Comparison of ENCODE assay signal across 8 mouse cellular contexts in the genomic region with DNA sequence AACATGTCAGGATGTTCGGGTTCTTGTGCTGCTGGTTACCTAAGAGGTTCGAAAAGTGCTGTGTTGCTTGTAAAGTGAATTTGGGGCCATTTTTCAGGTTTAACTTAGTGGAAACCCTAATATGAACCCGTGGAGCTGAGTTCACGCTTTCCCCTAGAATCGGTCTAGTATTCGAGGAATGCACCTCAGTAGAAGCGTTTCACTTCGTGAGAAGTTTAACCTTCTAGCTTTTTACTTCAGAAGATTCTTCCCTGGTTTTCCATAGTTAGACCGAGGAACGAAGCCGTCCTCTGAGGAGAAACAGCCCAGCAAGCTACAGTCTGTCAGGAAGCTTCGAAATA. TPM values are rescaled to one million over a fixed set of nuclear protein-coding genes. Genes with fewer than 3 reads are reported as not detected.
DNase-seq lines count a peak whose midpoint lies in the region; ATAC-seq and TF ChIP-seq lines count a peak whose summit lies in the region.

No protein-coding gene starts in this region.

- no peak for TF ChIP-seq CTCF in kidney, adult 2 months (conservative IDR thresholded peaks at IDR 0.05; ENCODE audit: insufficient read depth, insufficient read length, low read depth, low read length)
- TF ChIP-seq CTCF in Patski (IDR thresholded peaks at IDR 0.05) = no peak

- POLR2A ChIA-PET in Patski (lab: Charles Lee) = no interaction called here

- H3K36me3 ChIP-seq in kidney, adult 2 months (ENCODE audit: control insufficient read depth, insufficient read depth, low read length) = no peaks in the 10 kb centered on the region
- H3K36me3 ChIP-seq in hindbrain, embryonic 10.5 days = peaks cover 9% of the 10 kb centered on the region
- H3K36me3 ChIP-seq in midbrain, embryonic 11.5 days (ENCODE audit: control insufficient read depth, insufficient read depth, low read length) = peaks cover under 1% of the 10 kb centered on the region; the same call in 1 of the 2 replicates

- DNase-seq in kidney, adult 2 months = no peak
- no peak for DNase-seq in kidney, adult 9 months
- peak; percentile 24 for DNase-seq in Patski (ENCODE audit: low read depth, low spot score)
- DNase-seq in hindbrain, embryonic 10.5 days (ENCODE audit: low spot score) = no peak
- no peak for DNase-seq in midbrain, embryonic 11.5 days (ENCODE audit: low spot score, missing footprints)
- no peak for DNase-seq in embryo, embryonic 10 days (ENCODE audit: low spot score)
- no peak for DNase-seq in layer of hippocampus, adult 9-11 months
- no peak for DNase-seq in T-cell, adult 2 months (ENCODE audit: low spot score)

- no peaks in the 10 kb centered on the region for H3K9me3 ChIP-seq in hindbrain, embryonic 10.5 days
- H3K9me3 ChIP-seq in midbrain, embryonic 11.5 days (ENCODE audit: control insufficient read depth, low read length) = no peaks in the 10 kb centered on the region

- no peak for TF ChIP-seq POLR2A in kidney, adult 2 months (IDR thresholded peaks at IDR 0.05; ENCODE audit: low read depth, low read length)

- peak overlapping the region; percentile 81; the same call in 1 of the 2 replicates for H3K9ac ChIP-seq in midbrain, embryonic 11.5 days (ENCODE audit: low read length)

- in situ Hi-C loops in Patski (cut with MboI; ENCODE audit: low pct_unique_long_range_greater_than_20kb) = no loop called here

- H3K4me3 ChIP-seq in kidney, adult 2 months (ENCODE audit: insufficient read depth, low read depth, low read length) = peak overlapping the region; percentile 35
- H3K4me3 ChIP-seq in hindbrain, embryonic 10.5 days = peak overlapping the region; percentile 83
- peak overlapping the region; percentile 97 for H3K4me3 ChIP-seq in midbrain, embryonic 11.5 days (ENCODE audit: low read depth, low read length)

- no peaks in the 10 kb centered on the region for H3K4me1 ChIP-seq in kidney, adult 2 months (ENCODE audit: control insufficient read depth, insufficient read depth, low read length)
- H3K4me1 ChIP-seq in hindbrain, embryonic 10.5 days (replicated peaks) = peaks cover 17% of the 10 kb centered on the region
- H3K4me1 ChIP-seq in midbrain, embryonic 11.5 days (ENCODE audit: control insufficient read depth, insufficient read depth, low read length) = peaks cover 11% of the 10 kb centered on the region

- peak overlapping the region; percentile 48 for H3K4me2 ChIP-seq in midbrain, embryonic 11.5 days

- no peaks in the 10 kb centered on the region for H3K27me3 ChIP-seq in kidney, adult 2 months (replicated peaks; ENCODE audit: control insufficient read depth, insufficient read depth, low read length)
- H3K27me3 ChIP-seq in Patski = peaks cover 8% of the 10 kb centered on the region
- H3K27me3 ChIP-seq in hindbrain, embryonic 10.5 days (ENCODE audit: insufficient read depth, poor library complexity, severe bottlenecking) = peaks cover 6% of the 10 kb centered on the region
- no peaks in the 10 kb centered on the region for H3K27me3 ChIP-seq in midbrain, embryonic 11.5 days (ENCODE audit: control insufficient read depth, insufficient read depth, low read length)

- no peak overlapping the region for H3K27ac ChIP-seq in kidney, adult 2 months (ENCODE audit: insufficient read depth, low read depth, low read length)
- peak overlapping the region; percentile 94 for H3K27ac ChIP-seq in hindbrain, embryonic 10.5 days
- no peak overlapping the region for H3K27ac ChIP-seq in midbrain, embryonic 11.5 days (ENCODE audit: low read depth, low read length)

- ATAC-seq in Patski = peak; percentile 25
- ATAC-seq in midbrain, embryonic 11.5 days (ENCODE audit: low FRiP score) = peak; percentile 57; the same call in 1 of the 2 replicates

- CTCF ChIA-PET in Patski (lab: Charles Lee) = interaction anchor here (1.7 kb wide), 1 partner anchor 240 kb away, joined by 3 read pairs; a partner anchor contains a TSS

- 8% methylated on average over 12 of the region's 12 CpGs for WGBS in kidney, adult 2 months
- 10% methylated on average over 12 of the region's 12 CpGs for WGBS in hindbrain, embryonic 10.5 days
- 11% methylated on average over 12 of the region's 12 CpGs for WGBS in midbrain, embryonic 11.5 days

RNA-seq across cellular contexts. Expression of a gene that starts 0.3 kb away (rescaled TPM):
- 9.9 and 15.2 TPM in 2 replicates for polyA plus RNA-seq in kidney, adult 2 months (2012; rRNA removed)
- polyA plus RNA-seq in Patski (2021) = 175 TPM
- polyA plus RNA-seq in hindbrain, embryonic 10.5 days (2016; fragmentation: Nextera tagmentation; extraction: Ambion mirVana) = 74.1 and 109 TPM in 2 replicates
- polyA plus RNA-seq in midbrain, embryonic 11.5 days (2014; fragmentation: Nextera tagmentation; extraction: Ambion mirVana) = 135 and 144 TPM in 2 replicates

Comparison
In these comparisons a context has a peak if more than half of its experiments do, and no peak if none do; other contexts are left out.
1. H3K4me3 ChIP-seq: peak in every context shown above with its lines; median percentile 97 in midbrain, embryonic 11.5 days; 83 in hindbrain, embryonic 10.5 days; 35 in kidney, adult 2 months.